In genomic region chr1:138840440-138841305, GRCm38 (mm10) we compare ENCODE assay signal across 8 mouse cellular contexts. TPM values are rescaled to one million over a fixed set of nuclear protein-coding genes. Genes with fewer than 3 reads are reported as not detected.
DNase-seq lines count a peak whose midpoint lies in the region; ATAC-seq and TF ChIP-seq lines count a peak whose summit lies in the region.
"Had no signal": no experiment of that assay in that cellular context is flagged by ENCODE, and none has a peak within 500 bp of the region (broad histone marks: within the 10 kb centered on the region; RNA-seq: fewer than 3 reads in every experiment).

No protein-coding gene starts in this region.

- H3K27ac ChIP-seq in liver, embryonic 11.5 days (ENCODE audit: low read depth, low read length): no peak overlapping the region
- no peak overlapping the region for H3K27ac ChIP-seq in liver, postnatal 0 days (ENCODE audit: low read depth)
- peak overlapping the region; percentile 87 for H3K27ac ChIP-seq in forebrain, embryonic 13.5 days
- peak overlapping the region; percentile 98 for H3K27ac ChIP-seq in limb, embryonic 12.5 days
- H3K27ac ChIP-seq in stomach, embryonic 14.5 days (ENCODE audit: low read length): no peak overlapping the region

- peaks cover 99% of the 10 kb centered on the region for H3K27me3 ChIP-seq in liver, embryonic 11.5 days (replicated peaks; ENCODE audit: control insufficient read depth, insufficient read depth, low read length)
- peaks cover 99% of the 10 kb centered on the region for H3K27me3 ChIP-seq in liver, postnatal 0 days (ENCODE audit: insufficient read depth, low read length)
- H3K27me3 ChIP-seq in forebrain, embryonic 13.5 days: peaks cover 75% of the 10 kb centered on the region
- H3K27me3 ChIP-seq in limb, embryonic 12.5 days: peaks cover 52% of the 10 kb centered on the region
- peaks cover 51% of the 10 kb centered on the region for H3K27me3 ChIP-seq in stomach, embryonic 14.5 days (ENCODE audit: control insufficient read depth, insufficient read depth, low read length)

- no peaks in the 10 kb centered on the region for H3K9me3 ChIP-seq in liver, embryonic 11.5 days (ENCODE audit: control insufficient read depth, low read length)
- H3K9me3 ChIP-seq in liver, postnatal 0 days (ENCODE audit: low read length): no peaks in the 10 kb centered on the region
- H3K9me3 ChIP-seq in forebrain, embryonic 13.5 days (replicated peaks): no peaks in the 10 kb centered on the region
- H3K9me3 ChIP-seq in limb, embryonic 12.5 days: no peaks in the 10 kb centered on the region
- H3K9me3 ChIP-seq in stomach, embryonic 14.5 days (ENCODE audit: control insufficient read depth, low read depth, low read length): no peaks in the 10 kb centered on the region

- ATAC-seq in liver, embryonic 11.5 days (replicated peaks; ENCODE audit: low FRiP score): no peak
- no peak for ATAC-seq in liver, postnatal 0 days
- ATAC-seq in forebrain, embryonic 13.5 days: no peak
- ATAC-seq in limb, embryonic 12.5 days (ENCODE audit: insufficient number of reproducible peaks, insufficient read depth, low FRiP score, low TSS enrichment, low read depth): no peak
- ATAC-seq in stomach, embryonic 14.5 days (ENCODE audit: insufficient number of reproducible peaks, insufficient read depth, low FRiP score, low read depth): no peak
- no peak for ATAC-seq in erythroblast, adult 5-6 weeks (replicated peaks; ENCODE audit: low FRiP score, poor library complexity, severe bottlenecking)
- ATAC-seq: inflammation-experienced regulatory T-cells, adult 6 months had no signal

- no peak for DNase-seq in liver, embryonic 11.5 days (ENCODE audit: low spot score)
- no peak for DNase-seq in liver, postnatal 0 days
- DNase-seq in right cerebral cortex, postnatal 10 days (ENCODE audit: low spot score in 2 of 2): no peak

- 10% methylated on average over 25 of the region's 25 CpGs for WGBS in liver, embryonic 11.5 days
- WGBS in liver, postnatal 0 days (ENCODE audit: insufficient replicate concordance): 9% methylated on average over 25 of the region's 25 CpGs
- 2% methylated on average over 25 of the region's 25 CpGs for whole genome bisulfite sequencing in forebrain, embryonic 13.5 days
- WGBS in limb, embryonic 12.5 days: 3% methylated on average over 25 of the region's 25 CpGs
- WGBS in stomach, embryonic 14.5 days: 9% methylated on average over 25 of the region's 25 CpGs

- no peak for TF ChIP-seq EP300 in liver, postnatal 0 days (IDR thresholded peaks at IDR 0.05; ENCODE audit: low read depth)

- peak overlapping the region; percentile 23 for H3K4me3 ChIP-seq in liver, embryonic 11.5 days (ENCODE audit: low read depth, low read length)
- no peak overlapping the region for H3K4me3 ChIP-seq in liver, postnatal 0 days (ENCODE audit: low read depth, low read length)
- H3K4me3 ChIP-seq in forebrain, embryonic 13.5 days: peak overlapping the region; percentile 56
- H3K4me3 ChIP-seq in limb, embryonic 12.5 days (replicated peaks): peak overlapping the region; percentile 69
- H3K4me3 ChIP-seq in stomach, embryonic 14.5 days (ENCODE audit: low read depth, low read length): no peak overlapping the region; the same call in 1 of the 2 replicates

- H3K4me2 ChIP-seq in liver, embryonic 11.5 days: peak overlapping the region; percentile 46
- H3K4me2 ChIP-seq in liver, postnatal 0 days (ENCODE audit: low read depth, low read length): no peak overlapping the region
- H3K4me2 ChIP-seq in forebrain, embryonic 13.5 days: peak overlapping the region; percentile 74
- H3K4me2 ChIP-seq in limb, embryonic 12.5 days: peak overlapping the region; percentile 71
- H3K4me2 ChIP-seq in stomach, embryonic 14.5 days (replicated peaks; ENCODE audit: low read depth, low read length): peak overlapping the region; percentile 45; the same call in 1 of the 2 replicates

- peaks cover 3% of the 10 kb centered on the region; the same call in 1 of the 2 replicates for H3K4me1 ChIP-seq in liver, embryonic 11.5 days (replicated peaks; ENCODE audit: control insufficient read depth, insufficient read depth, low read length)
- H3K4me1 ChIP-seq in liver, postnatal 0 days (ENCODE audit: insufficient read depth): peaks cover 13% of the 10 kb centered on the region
- H3K4me1 ChIP-seq in forebrain, embryonic 13.5 days: peaks cover 58% of the 10 kb centered on the region
- peaks cover 49% of the 10 kb centered on the region for H3K4me1 ChIP-seq in limb, embryonic 12.5 days (replicated peaks)
- no peaks in the 10 kb centered on the region for H3K4me1 ChIP-seq in stomach, embryonic 14.5 days (ENCODE audit: control insufficient read depth, insufficient read depth, low read length)

- H3K9ac ChIP-seq in liver, embryonic 11.5 days (ENCODE audit: low read depth, low read length): no peak overlapping the region
- no peak overlapping the region for H3K9ac ChIP-seq in liver, postnatal 0 days (replicated peaks)
- H3K9ac ChIP-seq in forebrain, embryonic 13.5 days: peak overlapping the region; percentile 74
- peak overlapping the region; percentile 98 for H3K9ac ChIP-seq in limb, embryonic 12.5 days (replicated peaks)
- no peak overlapping the region for H3K9ac ChIP-seq in stomach, embryonic 14.5 days (replicated peaks; ENCODE audit: low read depth, low read length)

- TF ChIP-seq CTCF in liver, postnatal 0 days (IDR thresholded peaks at IDR 0.05; ENCODE audit: low read depth): no peak

- no peaks in the 10 kb centered on the region for H3K36me3 ChIP-seq in liver, embryonic 11.5 days (ENCODE audit: control insufficient read depth, insufficient read depth, low read length)
- H3K36me3 ChIP-seq in liver, postnatal 0 days (replicated peaks; ENCODE audit: insufficient read depth, low read length): no peaks in the 10 kb centered on the region
- no peaks in the 10 kb centered on the region for H3K36me3 ChIP-seq in forebrain, embryonic 13.5 days (ENCODE audit: poor library complexity, severe bottlenecking)
- peaks cover 15% of the 10 kb centered on the region; the same call in 1 of the 2 replicates for H3K36me3 ChIP-seq in limb, embryonic 12.5 days
- no peaks in the 10 kb centered on the region for H3K36me3 ChIP-seq in stomach, embryonic 14.5 days (ENCODE audit: control insufficient read depth, insufficient read depth, low read length)

RNA-seq across cellular contexts. Expression of gene Lhx9, which starts 7.7 kb away (rescaled TPM):
- polyA plus RNA-seq in liver, embryonic 11.5 days (2014; fragmentation: Nextera tagmentation; extraction: Ambion mirVana): 2.5 and 3.8 TPM in 2 replicates
- polyA plus RNA-seq in liver, postnatal 0 days (2015; fragmentation: Nextera tagmentation; extraction: Ambion mirVana): 0.04 TPM in 2 replicates
- polyA plus RNA-seq in forebrain, embryonic 13.5 days (2015; fragmentation: Nextera tagmentation; extraction: Ambion mirVana): 32.7 and 35.8 TPM in 2 replicates
- 103 and 104 TPM in 2 replicates for polyA plus RNA-seq in limb, embryonic 12.5 days (2016; fragmentation: Nextera tagmentation; extraction: Ambion mirVana)
- polyA plus RNA-seq in stomach, embryonic 14.5 days (2014; fragmentation: Nextera tagmentation; extraction: Ambion mirVana): 0.90 and 1.00 TPM in 2 replicates
- not detected in 2 replicates for total RNA-seq in erythroblast, adult 5-6 weeks (2015; ENCODE audit: low replicate concordance)
- not detected in 2 replicates for total RNA-seq in erythroblast, adult 5-6 weeks (2017; ENCODE audit: low replicate concordance)

RNA-seq across cellular contexts. Expression of gene 2310009B15Rik, which starts 16.0 kb away (rescaled TPM):
- 27.8 and 31.4 TPM in 2 replicates for polyA plus RNA-seq in liver, embryonic 11.5 days (2014; fragmentation: Nextera tagmentation; extraction: Ambion mirVana)
- polyA plus RNA-seq in liver, postnatal 0 days (2015; fragmentation: Nextera tagmentation; extraction: Ambion mirVana): 28.0 and 28.2 TPM in 2 replicates
- 51.7 and 53.0 TPM in 2 replicates for polyA plus RNA-seq in forebrain, embryonic 13.5 days (2015; fragmentation: Nextera tagmentation; extraction: Ambion mirVana)
- polyA plus RNA-seq in limb, embryonic 12.5 days (2016; fragmentation: Nextera tagmentation; extraction: Ambion mirVana): 55.2 and 65.0 TPM in 2 replicates
- polyA plus RNA-seq in stomach, embryonic 14.5 days (2014; fragmentation: Nextera tagmentation; extraction: Ambion mirVana): 54.1 and 61.6 TPM in 2 replicates
- 2.1 TPM in 1 of 2 replicates, not detected in the other for total RNA-seq in erythroblast, adult 5-6 weeks (2015; ENCODE audit: low replicate concordance)
- total RNA-seq in erythroblast, adult 5-6 weeks (2017; ENCODE audit: low replicate concordance): 6.4 and 8.5 TPM in 2 replicates

Comparison
In these comparisons a context has a peak if more than half of its experiments do, and no peak if none do; other contexts are left out.
1. H3K4me3 ChIP-seq: peak in liver, embryonic 11.5 days (single experiment), forebrain, embryonic 13.5 days (single experiment) and limb, embryonic 12.5 days (single experiment); none in liver, postnatal 0 days (single experiment) and stomach, embryonic 14.5 days (single experiment).
2. H3K27ac ChIP-seq: peak in forebrain, embryonic 13.5 days (single experiment) and limb, embryonic 12.5 days (single experiment); none in liver, embryonic 11.5 days (single experiment), liver, postnatal 0 days (single experiment) and stomach, embryonic 14.5 days (single experiment).
3. H3K9ac ChIP-seq: peak in forebrain, embryonic 13.5 days (single experiment) and limb, embryonic 12.5 days (single experiment); none in liver, embryonic 11.5 days (single experiment), liver, postnatal 0 days (single experiment) and stomach, embryonic 14.5 days (single experiment).